8 mouse cellular contexts compared by ENCODE assay signal in the genomic region with DNA sequence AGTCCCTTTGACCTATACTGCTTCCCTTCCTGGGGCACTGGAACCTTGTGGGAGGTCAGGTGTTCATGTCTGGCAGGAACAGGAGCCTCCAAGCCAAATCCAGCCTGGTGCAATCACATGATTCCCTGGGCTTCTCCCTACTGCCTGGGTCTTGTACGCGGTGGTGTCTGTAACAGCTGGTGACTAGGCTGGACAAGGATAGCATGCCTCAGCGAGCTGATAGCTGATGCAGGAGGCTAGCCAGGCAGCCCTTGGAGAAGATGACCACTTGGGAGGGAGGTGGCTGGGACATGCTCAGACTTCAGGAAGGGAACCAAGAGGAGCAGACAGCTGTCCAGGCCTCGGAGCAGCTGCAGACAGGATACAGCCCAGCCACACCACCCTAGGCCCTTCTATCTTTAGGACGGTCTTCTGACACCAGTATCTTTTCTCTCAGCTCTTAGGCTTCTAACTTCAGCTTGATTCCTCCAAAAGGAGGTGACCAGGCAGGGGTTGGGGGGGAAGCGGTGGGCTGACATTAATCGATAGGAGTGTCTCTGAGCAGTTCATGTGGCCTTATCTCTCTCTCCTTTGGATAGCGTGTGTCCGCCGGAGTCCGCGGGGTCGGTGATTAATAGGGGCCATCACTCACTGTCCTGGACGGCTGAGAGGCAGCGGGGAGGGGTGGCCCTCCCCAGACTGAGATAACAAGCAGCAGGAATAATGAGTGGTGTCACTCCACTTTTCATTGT. TPM values are rescaled to one million over a fixed set of nuclear protein-coding genes. Genes with fewer than 3 reads are reported as not detected.
A peak's percentile ranks its signal among the peaks of the same experiment; 100 is the strongest.
DNase-seq lines count a peak whose midpoint lies in the region; ATAC-seq and TF ChIP-seq lines count a peak whose summit lies in the region.

No protein-coding gene starts in this region.

- ATAC-seq in heart, postnatal 0 days (ENCODE audit: insufficient read depth, low read depth): peak; percentile 70
- no peak for ATAC-seq in liver, embryonic 12.5 days

- no peak overlapping the region for H3K4me2 ChIP-seq in heart, postnatal 0 days (ENCODE audit: low read depth, low read length)
- 0 out of 2 replicates have a peak overlapping the region, but pooled peaks have one; percentile 17 for H3K4me2 ChIP-seq in liver, embryonic 12.5 days

- intact Hi-C loops in heart, postnatal 25 days (cut with DNase I): no loop called here
- intact Hi-C loops in left cerebral cortex, postnatal 36 days (cut with DNase I): no loop called here

- TF ChIP-seq CTCF in heart, postnatal 0 days (IDR thresholded peaks at IDR 0.05; ENCODE audit: low read depth): no peak

- H3K36me3 ChIP-seq in heart, postnatal 0 days (replicated peaks; ENCODE audit: control insufficient read depth, insufficient read depth, low read length): peaks cover 27% of the 10 kb centered on the region
- H3K36me3 ChIP-seq in liver, embryonic 12.5 days: peaks cover 44% of the 10 kb centered on the region

- WGBS in heart, postnatal 0 days: 21% methylated on average over 15 of the region's 15 CpGs
- 28% methylated on average over 15 of the region's 15 CpGs for WGBS in liver, embryonic 12.5 days (ENCODE audit: insufficient replicate concordance)

- no peak overlapping the region for H3K27ac ChIP-seq in heart, postnatal 0 days (ENCODE audit: low read depth)
- H3K27ac ChIP-seq in liver, embryonic 12.5 days: peak overlapping the region; percentile 21; the same call in 1 of the 2 replicates

- no peaks in the 10 kb centered on the region for H3K27me3 ChIP-seq in heart, postnatal 0 days (ENCODE audit: control insufficient read depth, insufficient read depth, low read length)
- peaks cover 17% of the 10 kb centered on the region for H3K27me3 ChIP-seq in liver, embryonic 12.5 days (replicated peaks)

- no peaks in the 10 kb centered on the region for H3K9me3 ChIP-seq in heart, postnatal 0 days (replicated peaks; ENCODE audit: control insufficient read depth, low read length)
- H3K9me3 ChIP-seq in liver, embryonic 12.5 days (replicated peaks): no peaks in the 10 kb centered on the region

- H3K4me3 ChIP-seq in heart, postnatal 0 days (ENCODE audit: low read depth, low read length): no peak overlapping the region
- no peak overlapping the region for H3K4me3 ChIP-seq in liver, embryonic 12.5 days

- H3K9ac ChIP-seq in heart, postnatal 0 days (replicated peaks; ENCODE audit: low read depth, low read length): no peak overlapping the region
- H3K9ac ChIP-seq in liver, embryonic 12.5 days: no peak overlapping the region

- 0 out of 2 replicates have a peak, but pooled peaks have one; percentile 19 for TF ChIP-seq EP300 in heart, postnatal 0 days (IDR thresholded peaks at IDR 0.05; ENCODE audit: low read depth)

- peaks cover 10% of the 10 kb centered on the region; the same call in 1 of the 2 replicates for H3K4me1 ChIP-seq in heart, postnatal 0 days (ENCODE audit: control insufficient read depth, insufficient read depth)
- peaks cover 27% of the 10 kb centered on the region for H3K4me1 ChIP-seq in liver, embryonic 12.5 days

- peak; percentile 98 for DNase-seq in heart, adult 11 months
- no peak for DNase-seq in heart, postnatal 25 days (ENCODE audit: low spot score)
- peak; percentile 67 for DNase-seq in embryo, embryonic 10.5 days (ENCODE audit: low spot score)
- peak; percentile 62 for DNase-seq in heart, postnatal 0 days (ENCODE audit: low spot score)
- DNase-seq in left cerebral cortex, postnatal 36 days (ENCODE audit: low spot score in 2 of 2): no peak
- no peak for DNase-seq in adrenal gland, postnatal 25 days
- no peak for DNase-seq in adrenal gland, adult 18-20 months (ENCODE audit: low spot score in 2 of 2)

RNA-seq across cellular contexts. Expression of a gene that starts 9.7 kb away (rescaled TPM):
- total RNA-seq in heart, postnatal 25 days (2021): 10 to 100 TPM; 21.6 to 23.2 TPM
- total RNA-seq in heart, postnatal 0 days (2014; rRNA removed; ENCODE audit: low replicate concordance): 23.6 and 25.2 TPM in 2 replicates
- 45.1 and 46.7 TPM in 2 replicates for polyA plus RNA-seq in heart, postnatal 0 days (2015; fragmentation: Nextera tagmentation; extraction: Ambion mirVana)
- 49.0 and 51.6 TPM in 2 replicates for polyA plus RNA-seq in liver, embryonic 12.5 days (2016; fragmentation: Nextera tagmentation; extraction: Ambion mirVana)
- 10 to 100 TPM; 30.3 to 31.5 TPM for total RNA-seq in left cerebral cortex, postnatal 36 days (2021)
- total RNA-seq in adrenal gland, postnatal 25 days (2021): 50.1 and 62.8 TPM in 2 replicates
- total RNA-seq in adrenal gland, adult 18-20 months (2021): 10 to 100 TPM; 44.6 to 45.4 TPM

RNA-seq across cellular contexts. Expression of a gene that starts 21.3 kb away (rescaled TPM):
- 1 to 10 TPM; 1.7 to 2.3 TPM for total RNA-seq in heart, postnatal 25 days (2021)
- total RNA-seq in heart, postnatal 0 days (2014; rRNA removed; ENCODE audit: low replicate concordance): 0.39 TPM in 1 of 2 replicates, not detected in the other
- 1.2 and 1.3 TPM in 2 replicates for polyA plus RNA-seq in heart, postnatal 0 days (2015; fragmentation: Nextera tagmentation; extraction: Ambion mirVana)
- polyA plus RNA-seq in liver, embryonic 12.5 days (2016; fragmentation: Nextera tagmentation; extraction: Ambion mirVana): 2.4 and 3.2 TPM in 2 replicates
- not detected for total RNA-seq in left cerebral cortex, postnatal 36 days (2021)
- total RNA-seq in adrenal gland, postnatal 25 days (2021): 0.27 and 0.76 TPM in 2 replicates
- total RNA-seq in adrenal gland, adult 18-20 months (2021): under 1 TPM; 0.23 to 0.90 TPM

RNA-seq across cellular contexts. Expression of a gene that starts 37.2 kb away (rescaled TPM):
- 10 to 100 TPM; 11.3 to 12.9 TPM for total RNA-seq in heart, postnatal 25 days (2021)
- 20.9 and 27.3 TPM in 2 replicates for total RNA-seq in heart, postnatal 0 days (2014; rRNA removed; ENCODE audit: low replicate concordance)
- 25.0 and 28.1 TPM in 2 replicates for polyA plus RNA-seq in heart, postnatal 0 days (2015; fragmentation: Nextera tagmentation; extraction: Ambion mirVana)
- polyA plus RNA-seq in liver, embryonic 12.5 days (2016; fragmentation: Nextera tagmentation; extraction: Ambion mirVana): 528 and 553 TPM in 2 replicates
- 10 to 100 TPM; 36.1 to 43.1 TPM for total RNA-seq in left cerebral cortex, postnatal 36 days (2021)
- 32.0 and 36.3 TPM in 2 replicates for total RNA-seq in adrenal gland, postnatal 25 days (2021)
- 10 to 100 TPM; 28.4 to 36.6 TPM for total RNA-seq in adrenal gland, adult 18-20 months (2021)

RNA-seq across cellular contexts. Expression of a gene that starts 56.9 kb away (rescaled TPM):
- total RNA-seq in heart, postnatal 25 days (2021): 10 to 100 TPM; 33.4 to 37.5 TPM
- total RNA-seq in heart, postnatal 0 days (2014; rRNA removed; ENCODE audit: low replicate concordance): 45.8 and 54.7 TPM in 2 replicates
- polyA plus RNA-seq in heart, postnatal 0 days (2015; fragmentation: Nextera tagmentation; extraction: Ambion mirVana): 119 and 123 TPM in 2 replicates
- polyA plus RNA-seq in liver, embryonic 12.5 days (2016; fragmentation: Nextera tagmentation; extraction: Ambion mirVana): 25.6 and 26.7 TPM in 2 replicates
- total RNA-seq in left cerebral cortex, postnatal 36 days (2021): 1 to 10 TPM; 4.5 to 5.0 TPM
- 58.0 and 59.0 TPM in 2 replicates for total RNA-seq in adrenal gland, postnatal 25 days (2021)
- total RNA-seq in adrenal gland, adult 18-20 months (2021): 10 to 100 TPM; 56.5 to 60.6 TPM

Comparison
In these comparisons a context has a peak if more than half of its experiments do, and no peak if none do; other contexts are left out.
1. DNase-seq: peak in heart, adult 11 months (single experiment), embryo, embryonic 10.5 days (single experiment) and heart, postnatal 0 days (single experiment); none in heart, postnatal 25 days (single experiment), left cerebral cortex, postnatal 36 days (0 of 2), adrenal gland, postnatal 25 days (single experiment) and adrenal gland, adult 18-20 months (0 of 2).